Mouse (Mus musculus): ENCODE data around the gene Ankrd53.

DNA sequence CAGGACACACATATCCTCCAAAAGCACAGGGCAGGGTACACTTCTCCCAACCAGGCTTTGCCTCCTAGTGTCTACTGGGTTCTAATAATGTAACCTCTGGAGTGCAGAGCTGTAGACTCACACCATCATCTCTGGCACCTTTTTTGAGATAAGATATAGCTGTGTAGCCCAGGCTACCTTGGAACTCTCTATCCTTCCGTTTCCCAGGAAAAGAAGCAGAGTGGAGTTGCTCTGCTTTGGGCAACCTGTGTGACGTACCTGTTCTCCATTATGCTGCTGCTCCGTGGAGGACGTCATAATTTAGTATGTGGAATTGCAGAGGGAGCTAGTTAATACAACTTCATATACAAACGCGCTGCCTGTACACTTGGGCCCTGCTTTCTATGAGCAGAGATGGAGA lies at the start of gene Ankrd53:
- TF ChIP-seq CTCF (IDR thresholded peaks at IDR 0.05; ENCODE audit: low read depth, low read length): no peak
- TF ChIP-seq TAL1 (conservative IDR thresholded peaks at IDR 0.05; ENCODE audit: low read depth, low read length): no peak
